Comparison of ENCODE assay signal across 23 mouse cellular contexts in genomic region chr7:71100266-71100665, GRCm38 (mm10).
"Had no signal": no experiment of that assay in that cellular context is flagged by ENCODE, and none has a peak within 500 bp of the region (broad histone marks: within the 10 kb centered on the region; RNA-seq: fewer than 3 reads in every experiment).

No protein-coding gene starts in this region.

- DNase-seq: gastrocnemius, postnatal 10 days; gastrocnemius, postnatal 25 days; heart, adult 18-20 months; heart, postnatal 10 days; heart, postnatal 4 days; kidney, adult 18-20 months; kidney, adult 8-10 months; kidney, postnatal 10 days; kidney, postnatal 25 days; kidney, postnatal 4 days; liver; liver, embryonic 13.5 days had no signal

- H3K4me3 ChIP-seq: heart, embryonic 10.5 days; heart, embryonic 12.5 days; hindbrain, embryonic 10.5 days; hindbrain, embryonic 13.5 days; hindbrain, embryonic 15.5 days; intestine, embryonic 15.5 days; layer of hippocampus, adult 2 months; left cerebral cortex, adult 2 months; limb, embryonic 10.5 days; limb, embryonic 12.5 days; liver, embryonic 13.5 days; liver, embryonic 15.5 days had no signal

- H3K27ac ChIP-seq: heart, embryonic 10.5 days; hindbrain, embryonic 10.5 days; hindbrain, embryonic 13.5 days; hindbrain, embryonic 15.5 days; intestine, embryonic 15.5 days; layer of hippocampus, adult 2 months; left cerebral cortex, adult 2 months; limb, embryonic 10.5 days; limb, embryonic 12.5 days; liver, embryonic 13.5 days; liver, embryonic 15.5 days had no signal
